Mouse (Mus musculus): ENCODE data around the gene Naa35. TPM values are rescaled to one million over a fixed set of nuclear protein-coding genes. Genes with fewer than 3 reads are reported as not detected.
A peak's percentile ranks its signal among the peaks of the same experiment; 100 is the strongest.

The Naa35 gene
- total RNA-seq, 1 experiment from 2014 or later, result 78.1 TPM

GRCm38 (mm10) chr13:59675151-59676011 is 90.3 kb downstream of the Naa35 start, which contains the start of gene Golm1:
Golm1 (minus strand) TSS chr13:59675811.
- ATAC-seq (replicated peaks in 1 of 2; ENCODE audit: insufficient read depth in 1 of 2, low FRiP score in 2 of 2, low TSS enrichment in 1 of 2, low read depth in 1 of 2, poor library complexity in 2 of 2, severe bottlenecking in 2 of 2), result peak in 1 of 2 experiments; percentile 23; a peak in 1 of 4 replicates

GRCm38 (mm10) chr13:59676316-59677229 is 91.5 kb downstream of the Naa35 start:
- peak; percentile 55 to 56; a peak in 2 of 4 replicates for ATAC-seq (replicated peaks in 1 of 2; ENCODE audit: insufficient read depth in 1 of 2, low FRiP score in 2 of 2, low TSS enrichment in 1 of 2, low read depth in 1 of 2, poor library complexity in 2 of 2, severe bottlenecking in 2 of 2)

DNA sequence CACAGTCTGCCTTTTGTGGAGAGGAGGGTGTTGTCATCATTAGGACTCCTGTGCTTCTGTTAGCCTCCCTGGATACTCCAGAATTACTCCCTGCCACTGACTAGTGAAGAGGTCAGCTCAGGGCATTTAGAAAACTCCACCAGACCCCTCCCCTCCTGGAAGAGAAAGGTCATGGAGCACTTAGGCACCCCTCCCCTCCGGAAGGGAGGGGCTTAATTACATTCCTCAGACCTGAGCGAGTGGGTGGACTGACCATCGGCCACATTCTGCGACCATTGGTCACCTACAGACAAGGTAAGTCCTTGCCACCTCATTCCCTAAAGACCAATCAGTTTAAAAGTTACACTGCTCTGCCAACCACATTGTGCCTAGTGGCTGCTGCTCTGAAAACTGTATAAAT is 94.2 kb downstream of the Naa35 start:
- ATAC-seq (replicated peaks in 1 of 2; ENCODE audit: insufficient read depth in 1 of 2, low FRiP score in 2 of 2, low TSS enrichment in 1 of 2, low read depth in 1 of 2, poor library complexity in 2 of 2, severe bottlenecking in 2 of 2), result no peak

DNA sequence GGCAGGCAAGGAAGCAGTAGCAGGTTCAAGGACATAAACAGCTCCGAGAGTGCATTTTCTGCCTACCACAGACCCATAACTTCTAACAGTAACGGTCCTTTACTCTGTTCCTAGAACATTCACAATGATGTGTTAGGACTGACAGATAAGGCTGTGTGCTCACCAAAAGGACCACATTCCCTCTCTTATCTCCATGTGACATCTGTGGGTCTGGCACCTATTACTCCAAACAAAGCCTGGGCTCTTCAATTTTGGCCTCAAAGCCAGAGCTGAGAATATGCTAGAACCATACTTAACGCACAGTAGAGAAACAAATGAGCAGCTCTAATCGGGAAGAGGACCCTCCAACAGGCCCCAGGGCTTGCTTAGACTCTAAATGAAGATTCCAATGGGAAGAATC is 94.8 kb downstream of the Naa35 start:
- ATAC-seq (replicated peaks in 1 of 2; ENCODE audit: insufficient read depth in 1 of 2, low FRiP score in 2 of 2, low TSS enrichment in 1 of 2, low read depth in 1 of 2, poor library complexity in 2 of 2, severe bottlenecking in 2 of 2), result no peak

GRCm38 (mm10) chr13:59682629-59683028 is 97.6 kb downstream of the Naa35 start:
- ATAC-seq (replicated peaks in 1 of 2; ENCODE audit: insufficient read depth in 1 of 2, low FRiP score in 2 of 2, low TSS enrichment in 1 of 2, low read depth in 1 of 2, poor library complexity in 2 of 2, severe bottlenecking in 2 of 2), result peak in 1 of 2 experiments; percentile 58; a peak in 1 of 4 replicates

GRCm38 (mm10) chr13:59685236-59685635 is 100.2 kb downstream of the Naa35 start:
- ATAC-seq (replicated peaks in 1 of 2; ENCODE audit: insufficient read depth in 1 of 2, low FRiP score in 2 of 2, low TSS enrichment in 1 of 2, low read depth in 1 of 2, poor library complexity in 2 of 2, severe bottlenecking in 2 of 2), result no peak

Other genes with a start within 250 kb of the Naa35 start
- gene Agtpbp1, start within 50 bp of the Naa35 start, total RNA-seq (2017), result 42.8 and 84.4 TPM in 2 replicates
- 29.8 and 41.9 TPM in 2 replicates for gene Golm1, start 90.6 kb downstream of the Naa35 start, total RNA-seq (2017)
- gene 4921517D22Rik, start 108.8 kb downstream of the Naa35 start, total RNA-seq (2017), result not detected in 2 replicates
- gene Spata31d1a, start 125.1 kb downstream of the Naa35 start, total RNA-seq (2017), result not detected in 2 replicates
- gene Spata31d1b, start 127.0 kb downstream of the Naa35 start, total RNA-seq (2017), result not detected in 2 replicates
- not detected in 2 replicates for gene Spata31d1d, start 146.5 kb downstream of the Naa35 start, total RNA-seq (2017)
- gene 1700014D04Rik, start 161.5 kb downstream of the Naa35 start, total RNA-seq (2017), result 0.25 TPM in 1 of 2 replicates, not detected in the other
- gene Isca1, start 184.6 kb downstream of the Naa35 start, total RNA-seq (2017), result 64.3 and 67.8 TPM in 2 replicates
- gene Gm49354, start 197.0 kb downstream of the Naa35 start, total RNA-seq (2017), result 18.4 TPM in 1 of 2 replicates, not detected in the other
- gene Tut7, start 237.9 kb downstream of the Naa35 start, total RNA-seq (2017), result 207 and 246 TPM in 2 replicates

Data from hematopoietic stem cell, adult 5-6 weeks (primary cell).